Mouse (Mus musculus) adrenal gland, adult 18-20 months (tissue): ENCODE data around the gene Frmpd1. TPM values are rescaled to one million over a fixed set of nuclear protein-coding genes. Genes with fewer than 3 reads are reported as not detected.

Experiments
- DNase-seq, 2 experiments: peaks; one replicate each; pipeline ENCODE4 v3.0.0; 2021 to 2022; ENCODE audit warnings: low spot score in 2 of 2
- long read RNA-seq, 2 experiments: library from polyadenylated mRNA; stranded (forward); transcript quantifications; one replicate each; pipeline ENCODE4 v2.0.0; 2021
- total RNA-seq, 2 experiments: library from RNA; stranded (reverse); gene quantifications; 1 replicate in 1 of 2; 2 replicates in 1 of 2; pipeline ENCODE4 v1.2.3; 2021

Frmpd1 gene
- 1 to 10 TPM; 5.7 to 6.6 TPM for total RNA-seq
- long read RNA-seq, experiment 1, full-length matches to known transcripts, result 3 of 4 reads
- long read RNA-seq, experiment 1, partial matches to known transcripts, result 1 of 4 reads
- long read RNA-seq, experiment 1, other reads (novel, unspliced or antisense), result 0 of 4 reads
- long read RNA-seq, experiment 2, partial matches to known transcripts, result 1 of 1 reads
- long read RNA-seq, experiment 2, other reads (novel, unspliced or antisense), result 0 of 1 reads

DNA sequence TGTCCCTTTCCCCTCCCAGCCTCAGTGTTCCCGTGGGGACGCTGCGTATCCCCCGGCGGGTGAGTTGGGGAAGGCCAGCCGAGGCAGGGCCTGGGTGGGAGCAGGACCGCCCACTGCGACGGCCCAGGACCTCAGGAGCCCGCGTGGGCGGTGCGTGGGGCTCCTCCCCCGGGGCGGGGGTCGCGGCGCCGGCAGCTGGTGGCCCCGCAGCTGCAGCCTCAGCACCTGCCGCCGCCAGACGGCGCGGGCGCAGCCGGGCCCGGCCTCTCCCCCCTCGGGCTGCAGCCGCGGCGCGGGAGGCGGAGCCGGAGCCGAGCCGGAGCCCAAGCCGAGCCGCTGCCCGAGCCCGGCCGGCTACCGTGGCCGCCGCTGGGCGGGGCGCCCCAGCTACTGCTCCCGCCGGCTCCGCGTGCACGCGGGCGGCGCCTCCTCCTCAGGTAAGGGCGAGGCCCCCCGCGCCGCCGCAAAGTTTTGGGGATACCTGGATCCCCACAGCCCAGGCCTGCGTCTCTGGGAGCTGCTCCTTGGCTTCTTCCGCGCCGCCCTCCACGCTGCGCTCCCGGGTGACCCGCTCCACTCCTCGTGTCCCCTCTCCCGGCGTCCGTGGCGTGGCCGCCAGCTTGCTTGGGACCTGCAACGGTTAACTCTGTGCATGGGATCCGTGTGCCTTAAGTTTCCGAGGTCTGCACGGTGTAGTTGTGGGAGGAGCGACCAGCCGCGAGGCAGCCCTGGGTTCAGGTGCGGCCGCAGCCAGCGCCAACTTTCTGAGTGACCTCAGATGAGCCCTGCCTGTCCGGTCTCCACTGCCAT, at the start of gene Frmpd1:
Gene Frmpd1, plus strand, starts transcription at position 355 of the 810 bp plus-strand sequence.
- DNase-seq, result peak; percentile 63 to 71

DNA sequence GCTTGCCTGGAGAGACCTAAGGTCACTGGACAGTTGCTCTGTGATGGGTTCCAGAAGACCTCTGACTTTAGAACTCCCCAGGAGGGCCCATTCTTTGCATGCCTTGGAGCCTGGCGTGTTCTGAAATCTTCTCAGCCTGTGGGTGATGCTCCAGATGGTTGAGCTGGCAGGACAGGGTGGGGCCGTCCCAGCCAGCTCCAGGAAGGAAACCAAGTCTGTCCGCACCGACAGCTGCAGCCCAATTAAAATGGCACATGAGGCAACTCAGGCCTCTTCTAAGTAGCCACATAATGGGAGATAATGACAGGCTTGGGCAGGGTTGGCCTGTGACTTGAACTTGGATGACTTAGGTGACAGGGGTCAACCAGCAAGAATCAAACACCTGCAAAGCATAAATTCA, 47.0 kb upstream of the Frmpd1 start:
- DNase-seq, result no peak

DNA sequence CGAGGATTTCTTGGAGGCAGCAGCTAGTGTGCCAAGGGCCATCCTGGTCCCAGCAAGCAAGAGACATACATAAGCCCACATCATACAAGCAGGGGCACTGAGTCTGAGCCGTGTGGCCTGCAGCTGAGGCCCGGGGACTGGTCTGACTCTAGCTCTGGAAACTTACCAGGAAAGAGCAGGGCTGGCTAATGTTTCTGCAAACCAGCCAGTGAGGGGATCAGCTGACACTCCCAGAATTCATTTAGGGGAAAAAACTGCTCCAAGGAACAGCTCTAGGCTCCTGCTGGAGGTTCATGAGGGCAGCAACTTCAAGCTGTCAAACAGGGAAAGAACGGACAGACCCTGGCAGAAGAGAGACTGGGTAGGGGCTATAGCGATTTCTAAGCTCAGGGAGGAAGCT, 42.8 kb upstream of the Frmpd1 start:
- no peak for DNase-seq

DNA sequence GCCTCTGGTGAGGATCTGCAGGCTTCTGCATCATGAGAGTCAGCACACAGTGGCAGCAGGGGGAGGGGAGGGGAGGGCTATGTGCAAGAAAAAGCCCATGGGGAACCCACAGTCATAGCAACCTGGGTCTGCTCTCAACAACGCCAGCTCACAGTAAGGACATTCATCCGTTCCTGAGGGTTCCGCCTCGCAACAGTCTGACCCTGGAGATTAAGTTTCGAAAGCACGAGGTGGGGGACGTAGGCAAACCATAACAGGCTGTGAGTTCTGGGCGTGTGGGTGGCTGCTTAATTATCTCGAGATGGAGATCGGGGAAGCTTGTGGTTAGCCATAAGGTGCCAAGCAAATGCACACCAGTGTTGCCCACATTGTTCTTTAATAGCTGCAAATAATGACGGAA, 42.3 kb upstream of the Frmpd1 start:
- no peak for DNase-seq

DNA sequence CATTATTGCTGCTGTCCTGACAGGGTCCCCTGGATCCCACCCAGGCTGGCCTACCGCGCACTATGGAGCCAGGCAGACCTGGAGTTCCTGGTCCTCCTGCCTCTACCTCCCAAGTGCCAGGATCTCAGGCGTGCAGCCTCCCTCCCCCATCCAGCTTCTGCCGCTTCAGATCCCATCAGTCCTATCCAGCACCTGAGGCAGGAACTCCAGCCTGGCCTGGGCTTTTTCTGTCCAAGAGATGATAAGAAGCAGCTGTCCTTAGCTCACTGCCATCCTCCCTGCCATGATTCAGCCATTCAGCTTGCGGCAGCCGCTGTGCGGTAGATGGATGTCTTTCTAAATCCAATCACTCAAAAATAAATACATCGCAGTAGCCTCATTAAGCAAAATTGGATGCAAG, 41.7 kb upstream of the Frmpd1 start:
- DNase-seq, result no peak

DNA sequence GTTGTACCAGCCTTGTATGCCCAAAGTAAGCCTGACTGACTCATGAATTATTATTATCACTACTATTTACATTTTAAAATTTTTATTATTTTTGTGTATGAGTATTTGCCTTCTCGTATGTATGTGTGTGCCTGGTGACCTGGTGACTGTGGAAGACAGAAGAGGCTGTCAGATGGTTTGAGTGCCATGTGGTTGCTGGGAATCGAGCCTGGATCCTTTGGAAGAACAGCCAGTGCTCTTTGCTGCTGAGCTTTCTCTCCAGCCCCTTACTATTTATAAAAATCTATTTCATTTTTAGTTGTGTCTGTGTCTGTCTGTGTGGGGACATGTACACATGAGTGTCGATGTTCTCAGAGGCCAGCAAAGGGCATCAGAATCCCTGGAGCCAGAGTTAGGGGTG, 28.2 kb upstream of the Frmpd1 start:
- DNase-seq, result no peak

DNA sequence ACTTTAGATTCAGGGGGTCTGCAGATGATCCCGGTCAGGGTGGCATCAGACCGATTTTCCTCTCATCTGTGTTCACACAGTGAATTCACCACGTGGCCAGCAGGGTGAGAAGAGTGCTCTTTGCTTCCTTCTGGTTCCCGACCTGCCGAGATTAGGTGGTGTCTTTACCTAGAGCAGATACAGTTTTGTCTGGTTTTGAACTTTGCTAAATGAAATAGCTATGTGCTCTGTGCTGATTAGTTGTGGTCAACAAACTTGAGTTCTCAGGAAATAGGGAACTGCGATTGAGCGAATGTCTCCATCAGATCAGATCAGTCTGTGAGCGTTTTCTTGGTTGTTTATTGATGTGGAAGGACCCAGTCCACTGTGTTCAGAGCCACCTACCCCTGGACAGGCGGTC, 26.1 kb upstream of the Frmpd1 start:
- no peak for DNase-seq

DNA sequence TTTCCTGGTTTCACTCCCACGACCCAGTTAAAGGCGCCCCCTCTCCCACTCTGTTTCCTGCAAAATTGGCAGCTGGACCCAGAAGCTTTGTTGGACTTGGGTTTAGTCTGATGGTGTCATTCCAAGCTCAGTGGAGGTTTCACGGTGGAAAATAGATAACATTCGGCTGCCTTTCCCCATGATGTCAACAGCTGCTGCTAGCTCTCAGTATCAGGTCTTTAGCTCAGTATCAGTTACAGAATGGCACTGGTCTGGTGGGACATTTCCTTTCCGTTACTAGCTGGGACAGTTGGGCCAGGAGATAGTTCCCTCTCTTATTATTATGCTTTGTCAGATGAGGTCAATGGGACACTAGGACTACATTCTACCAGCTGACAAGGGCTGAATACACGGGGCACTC, 23.9 kb upstream of the Frmpd1 start:
- no peak for DNase-seq

DNA sequence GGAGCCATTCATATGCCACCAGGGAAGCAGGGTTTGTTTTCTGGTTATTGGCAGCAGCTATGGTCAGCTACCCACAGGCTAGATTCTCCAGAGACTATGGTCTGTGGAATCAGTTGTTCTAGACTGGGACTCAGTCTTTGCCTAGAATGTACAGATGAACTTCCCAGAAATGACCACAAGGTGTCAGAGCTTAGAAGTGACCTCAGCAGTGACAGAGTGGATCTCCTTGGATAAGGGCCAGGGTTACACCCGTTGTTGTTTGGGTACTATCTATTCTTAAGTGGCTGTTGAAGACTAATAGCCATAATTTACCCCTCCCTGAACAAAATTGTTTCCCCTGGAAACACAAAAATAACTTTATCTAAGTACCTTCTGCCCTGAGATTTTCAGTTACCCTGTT, 21.0 kb upstream of the Frmpd1 start:
- DNase-seq, result peak in 1 of 2 experiments; percentile 11

DNA sequence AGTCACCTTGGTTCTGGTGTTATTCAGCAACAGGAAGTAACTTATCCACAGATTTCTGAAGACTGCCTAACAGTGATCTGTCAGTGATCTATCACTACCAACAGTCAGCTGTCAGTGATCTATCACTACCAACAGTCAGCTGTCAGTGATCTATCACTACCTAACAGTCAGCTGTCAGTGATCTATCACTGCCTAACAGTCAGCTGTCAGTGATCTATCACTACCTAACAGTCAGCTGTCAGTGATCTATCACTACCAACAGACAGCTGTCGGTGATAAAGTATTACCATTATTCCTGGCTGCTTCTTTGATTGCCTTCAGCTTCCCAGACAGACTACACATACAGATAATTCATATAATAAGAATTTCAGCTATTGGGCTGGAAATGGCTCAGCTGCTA, 19.2 kb upstream of the Frmpd1 start:
- no peak for DNase-seq

DNA sequence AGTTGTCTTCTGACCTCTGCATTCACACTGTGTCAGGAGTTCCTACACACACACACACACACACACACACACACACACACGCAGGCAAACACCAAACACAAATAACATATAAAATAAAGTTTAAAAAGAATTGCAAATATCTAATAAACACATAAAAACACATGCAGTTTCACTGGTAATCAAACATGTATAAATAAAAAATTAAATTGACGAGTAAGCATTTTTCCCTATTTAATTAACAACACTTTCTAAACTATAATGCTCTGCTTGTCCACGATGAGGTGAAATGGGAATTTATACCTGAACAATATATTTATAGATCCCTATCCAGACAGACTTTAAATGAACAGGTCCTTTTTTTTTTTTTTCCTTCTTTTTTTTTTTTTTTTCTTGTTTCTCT, 18.7 kb upstream of the Frmpd1 start:
- no peak for DNase-seq

DNA sequence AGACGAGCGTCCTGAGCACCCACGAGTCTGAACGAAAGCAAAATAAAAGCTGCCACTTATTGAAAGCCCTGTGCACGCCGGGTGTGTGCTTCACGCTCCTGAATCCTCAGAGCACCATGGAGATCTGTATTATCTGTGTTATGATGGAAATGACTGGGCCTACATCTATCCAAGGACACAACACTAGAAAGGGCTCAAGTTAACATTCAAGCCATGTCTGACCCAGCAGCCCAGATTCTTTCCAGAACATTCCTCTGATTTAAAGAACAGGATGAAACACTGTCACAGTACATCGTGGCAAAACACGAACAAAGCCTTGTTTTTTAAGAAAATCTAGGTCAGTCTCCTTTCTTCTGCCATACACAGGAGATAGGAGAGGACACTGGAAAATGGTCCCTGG, 13.3 kb upstream of the Frmpd1 start:
- no peak for DNase-seq

DNA sequence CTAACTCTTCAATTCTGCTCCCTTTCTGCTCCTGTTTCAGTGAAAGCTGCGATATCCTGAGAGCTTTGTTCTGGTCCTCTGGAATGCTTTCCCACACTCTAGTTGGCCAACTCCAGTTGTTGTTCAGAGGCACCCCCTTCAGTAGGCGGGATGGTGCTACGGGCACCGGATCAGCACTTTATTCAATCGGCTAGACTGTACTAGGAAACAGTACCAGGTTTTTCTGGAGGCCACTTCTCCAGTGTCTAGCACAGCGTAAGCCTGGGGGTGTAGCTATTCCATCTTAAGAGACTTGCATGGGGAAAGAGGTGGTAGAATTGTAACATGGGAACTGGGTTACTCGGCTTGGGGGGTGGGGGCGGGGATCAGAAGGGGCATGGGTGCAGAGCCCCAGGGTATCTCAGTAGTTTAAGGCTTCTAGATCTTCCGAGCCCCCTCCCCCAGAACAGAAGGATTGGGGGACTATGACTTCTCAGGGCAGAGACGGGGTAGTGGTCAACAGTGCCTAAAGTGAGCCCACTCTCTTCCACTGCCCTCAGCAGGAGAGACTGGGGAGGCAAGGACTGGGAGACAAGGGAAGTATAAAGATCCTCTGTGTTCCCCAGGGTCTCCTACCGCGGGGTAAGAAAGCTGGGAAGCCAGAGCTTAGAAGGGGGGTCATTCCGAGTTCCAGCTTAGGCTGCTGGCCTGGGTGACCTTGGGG, 706 bp upstream of the Frmpd1 start:
- DNase-seq, result no peak

DNA sequence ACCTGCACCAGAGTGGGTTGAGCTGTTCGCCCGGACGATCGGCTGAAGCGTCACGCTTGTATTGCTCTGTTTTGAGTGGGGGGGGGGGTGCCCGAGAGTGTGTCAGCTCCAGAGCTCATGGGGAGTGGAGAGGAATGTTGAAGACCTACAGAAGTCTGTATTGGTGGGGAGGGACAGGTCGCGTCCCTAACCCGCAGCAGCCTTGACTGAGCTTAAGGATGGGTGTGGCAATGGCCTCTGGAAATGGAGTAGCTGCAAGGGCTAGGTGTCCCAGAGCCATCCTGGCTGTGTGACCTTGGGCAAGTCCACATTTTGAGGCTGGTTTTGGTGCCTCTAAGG, 625 bp downstream of the Frmpd1 start:
- no peak for DNase-seq

DNA sequence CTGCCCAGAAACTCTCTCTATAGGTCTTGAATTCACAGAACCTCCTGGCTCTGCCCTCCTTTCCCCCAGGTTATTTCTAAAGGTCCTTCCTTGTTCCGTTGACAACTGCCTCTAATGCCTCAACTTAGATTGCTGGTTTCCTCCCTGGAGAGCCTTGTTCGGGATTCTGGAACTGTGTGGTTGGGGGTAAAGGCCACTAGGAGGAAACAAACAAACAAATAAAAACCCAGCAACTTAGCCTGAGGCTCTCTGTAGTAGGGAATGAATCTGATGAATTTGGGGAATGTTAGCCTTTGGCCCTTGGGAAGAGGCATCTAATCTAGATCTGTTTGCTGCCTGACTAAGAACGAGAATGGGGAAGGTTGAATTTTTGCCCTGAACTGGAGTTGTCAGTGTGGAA, 13.6 kb downstream of the Frmpd1 start:
- no peak for DNase-seq

DNA sequence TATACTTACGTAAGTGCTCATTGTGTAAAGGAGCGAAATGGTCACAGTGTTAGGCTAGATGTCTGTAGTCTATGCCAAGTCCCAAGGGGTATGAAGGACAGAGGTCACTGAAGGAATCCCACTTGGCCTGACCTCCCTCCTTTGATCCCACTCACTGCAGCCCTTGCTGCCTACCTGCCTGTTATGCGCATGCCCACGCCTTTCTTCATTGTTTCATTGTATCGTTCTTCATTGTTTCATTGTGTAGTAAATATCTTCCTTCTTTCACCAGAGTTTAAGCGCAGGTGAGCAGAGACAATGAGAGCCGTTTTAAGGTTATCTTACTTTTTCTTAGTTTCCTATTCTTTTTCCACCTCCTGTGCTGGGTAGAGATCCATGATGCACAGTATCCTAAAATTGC, 18.6 kb downstream of the Frmpd1 start:
- DNase-seq, result no peak

DNA sequence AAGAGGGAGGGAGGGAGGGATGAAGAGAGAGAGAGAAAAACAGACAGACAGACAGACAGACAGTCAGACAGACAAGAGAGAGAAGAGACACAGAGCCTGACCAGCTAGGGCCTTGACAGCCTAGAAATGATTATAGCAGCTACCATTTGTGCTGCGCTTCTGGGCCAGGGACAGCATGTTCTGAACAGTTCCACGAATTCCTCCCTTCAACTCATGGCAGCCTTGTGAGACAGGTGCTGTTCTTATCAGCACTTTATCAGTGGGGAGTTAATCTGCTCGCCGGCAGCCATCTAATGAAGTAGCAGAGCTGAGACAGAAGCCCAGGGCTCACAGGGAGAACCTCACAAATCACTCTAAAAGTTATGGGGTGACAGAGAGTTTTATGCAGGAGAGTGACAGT, 22.8 kb downstream of the Frmpd1 start:
- DNase-seq, result no peak

DNA sequence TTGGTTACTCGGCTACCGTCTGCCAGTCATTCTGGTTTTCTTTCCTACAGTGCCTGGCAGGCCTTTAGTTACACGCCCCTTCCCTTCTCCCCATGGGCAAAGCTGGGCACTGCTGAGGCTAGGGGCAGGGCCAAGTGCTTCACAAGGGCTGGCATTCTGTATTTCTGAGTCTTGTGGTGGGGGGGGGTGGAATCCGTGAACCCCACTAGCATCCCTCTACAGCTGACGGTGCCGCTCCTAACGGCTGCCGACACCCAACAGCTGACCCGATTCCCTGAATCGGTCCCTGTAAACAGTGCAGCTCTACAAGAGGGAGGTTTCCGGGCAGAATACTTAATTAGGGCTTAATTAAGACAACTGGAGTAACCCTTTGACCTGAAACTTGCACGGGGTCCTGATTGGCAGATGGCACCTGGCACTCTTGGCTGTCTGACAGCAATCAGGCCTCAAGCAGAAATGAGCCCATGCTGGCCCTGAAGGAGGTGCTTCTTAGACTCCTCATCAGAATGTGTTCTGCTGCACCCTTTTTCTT, 24.2 kb downstream of the Frmpd1 start:
- no peak for DNase-seq

DNA sequence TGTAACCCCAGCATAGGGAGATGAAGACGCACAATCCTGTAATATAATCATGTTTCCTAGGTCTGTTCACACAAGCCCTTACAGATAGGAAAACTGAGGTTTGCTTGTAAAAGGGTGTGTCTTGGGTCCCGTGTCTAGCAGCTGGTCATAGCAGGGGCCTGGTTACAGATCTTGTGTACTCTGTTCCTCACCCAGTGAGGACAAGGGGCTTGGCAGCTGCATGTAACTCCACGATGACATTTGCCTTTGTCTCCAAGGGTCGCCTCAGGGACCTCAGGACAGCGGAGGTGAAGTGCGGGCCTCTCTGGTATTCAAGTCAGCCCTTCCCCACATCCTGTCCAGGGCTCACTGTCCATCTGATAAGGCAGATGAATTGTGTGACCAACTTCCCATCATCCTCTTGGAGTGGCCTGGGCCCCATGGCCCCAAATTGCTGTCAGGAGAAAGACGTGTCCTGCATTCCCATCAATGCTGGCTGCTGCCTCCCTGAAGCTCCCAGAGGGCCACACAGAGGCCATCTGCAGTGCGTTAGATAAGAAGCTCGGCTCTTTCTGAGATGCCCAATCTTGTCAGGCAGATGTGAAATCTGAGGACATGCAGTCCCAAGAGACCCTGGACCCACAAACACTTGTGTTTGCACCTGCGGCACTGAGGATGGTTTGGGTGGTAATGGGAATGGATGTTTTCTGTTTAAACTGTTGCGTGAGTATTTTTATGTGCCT, 27.8 kb downstream of the Frmpd1 start:
- no peak for DNase-seq

DNA sequence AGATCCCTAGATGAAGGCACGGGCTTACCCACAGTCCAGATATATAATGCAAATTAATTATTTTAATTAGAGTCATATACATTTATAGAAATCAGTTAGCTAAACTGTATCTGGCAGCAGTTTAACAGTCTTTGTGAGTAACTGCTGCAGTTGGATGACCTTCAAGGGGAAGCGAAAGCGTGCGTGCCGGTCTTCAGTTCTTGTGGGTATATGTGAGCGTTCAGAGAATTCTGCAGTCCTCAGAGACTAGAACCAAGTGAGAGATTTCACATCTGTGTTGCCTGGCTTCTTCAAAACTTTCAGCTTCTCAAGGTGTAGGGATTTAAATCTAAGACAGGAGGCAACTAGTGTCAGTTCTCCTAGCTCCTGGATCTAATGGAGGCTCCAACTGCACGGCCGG, 35.3 kb downstream of the Frmpd1 start:
- no peak for DNase-seq

DNA sequence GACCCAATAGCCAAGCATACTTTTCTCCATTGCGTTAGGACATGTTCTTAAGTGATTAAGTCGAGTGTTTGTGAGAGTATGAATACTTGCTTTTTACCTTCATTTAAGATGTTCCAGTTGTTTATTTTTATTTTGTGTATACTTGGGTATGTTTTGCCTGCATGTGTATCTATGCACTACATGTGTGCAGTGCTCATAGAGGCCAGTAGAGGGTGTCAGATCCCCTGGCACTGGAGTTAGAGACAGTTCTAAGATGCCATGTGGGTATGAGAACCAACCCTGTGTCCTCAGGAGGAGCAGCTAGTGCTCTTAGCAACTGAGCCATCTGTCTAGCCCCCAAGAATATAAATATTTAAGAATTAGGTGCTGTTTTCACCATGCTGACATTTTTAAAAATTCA, 37.7 kb downstream of the Frmpd1 start:
- no peak for DNase-seq

DNA sequence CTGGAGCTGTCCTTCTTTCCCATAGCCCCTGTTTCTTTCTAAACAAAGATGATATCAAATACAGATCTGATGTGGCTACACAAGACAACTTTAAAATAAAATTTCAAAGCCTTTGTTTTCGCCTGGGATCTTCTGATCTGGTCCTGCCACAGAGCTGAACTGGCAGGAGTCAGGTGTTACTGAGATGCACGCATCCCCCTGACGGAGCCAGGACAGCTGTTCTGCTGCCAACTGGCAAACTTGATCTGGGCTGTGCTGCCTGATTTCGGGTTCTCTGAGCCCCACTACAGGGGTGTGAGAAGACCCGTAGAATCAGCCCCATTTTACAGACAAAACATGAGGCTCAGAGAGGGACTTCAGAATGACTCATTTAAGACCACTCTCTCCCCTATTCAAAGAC, 45.6 kb downstream of the Frmpd1 start:
- DNase-seq, result no peak
